Mouse (Mus musculus) cerebellum, adult 9-10 months (tissue): ENCODE results near the gene Zfp366.

Experiments used
- DNase-seq: peaks from one replicate; pipeline ENCODE4 v3.0.0; 2022

Gene Zfp366

GRCm38 (mm10) chr13:99256916-99257315 is 72.3 kb downstream of the Zfp366 start:
- peak; percentile 16 for DNase-seq

GRCm38 (mm10) chr13:99258677-99259076 is 74.1 kb downstream of the Zfp366 start:
- peak; percentile 86 for DNase-seq

GRCm38 (mm10) chr13:99259502-99260174 is 75.0 kb downstream of the Zfp366 start:
- no peak for DNase-seq

GRCm38 (mm10) chr13:99262406-99262805 is 77.8 kb downstream of the Zfp366 start:
- DNase-seq, result no peak

- DNase-seq, result no peak
Measured at GRCm38 (mm10) chr13:99263159-99263783, 78.6 kb downstream of the Zfp366 start.

GRCm38 (mm10) chr13:99264483-99264882 is 79.9 kb downstream of the Zfp366 start:
- DNase-seq, result no peak

GRCm38 (mm10) chr13:99272046-99272445 is 87.4 kb downstream of the Zfp366 start:
- no peak for DNase-seq

DNA sequence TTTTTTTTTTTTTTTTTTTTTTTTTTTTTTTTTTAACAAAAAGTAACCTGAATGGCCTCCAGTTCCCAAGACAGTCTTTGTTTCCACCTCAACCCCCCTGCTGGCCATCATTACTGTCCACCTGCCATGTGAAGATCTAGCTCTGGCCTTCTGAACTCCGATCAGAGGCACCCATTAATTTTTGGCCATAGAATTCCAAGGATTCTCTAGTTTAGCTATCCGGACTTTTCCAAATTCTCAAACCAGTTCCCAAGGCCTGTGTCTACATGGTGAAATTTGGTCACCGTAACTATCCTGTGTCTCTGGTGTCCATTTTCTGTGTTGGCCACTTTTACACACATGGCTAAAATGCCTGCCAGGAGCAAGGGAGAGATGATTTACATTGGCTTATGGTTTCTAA is 92.9 kb downstream of the Zfp366 start:
- DNase-seq, result no peak

GRCm38 (mm10) chr13:99278511-99278910 is 93.9 kb downstream of the Zfp366 start:
- DNase-seq, result no peak

- no peak for DNase-seq
Measured at GRCm38 (mm10) chr13:99279351-99279750, 94.7 kb downstream of the Zfp366 start.

DNA sequence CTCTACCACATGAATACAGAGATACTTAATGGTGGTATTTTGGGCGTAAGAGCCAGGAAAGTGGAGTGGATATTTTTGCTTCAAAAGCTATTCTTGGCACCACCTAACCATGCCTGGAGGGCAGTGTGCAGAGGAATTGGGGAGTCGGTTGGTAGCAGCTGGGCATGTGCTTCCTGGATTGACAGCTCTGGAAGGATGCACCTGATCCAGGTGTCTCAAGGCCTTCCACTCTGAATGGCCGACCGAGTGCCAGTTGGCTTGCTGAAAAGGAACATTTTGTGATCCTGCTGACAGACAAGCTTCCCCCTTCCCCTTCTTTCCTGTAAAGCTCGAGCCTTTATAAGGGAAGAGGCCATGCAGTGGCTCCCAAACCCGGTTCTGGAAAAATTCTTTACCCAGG is 98.3 kb downstream of the Zfp366 start:
- no peak for DNase-seq

GRCm38 (mm10) chr13:99283916-99284315 is 99.3 kb downstream of the Zfp366 start:
- DNase-seq, result no peak

- DNase-seq, result peak; percentile 27
Measured at GRCm38 (mm10) chr13:99284400-99285160, 100.0 kb downstream of the Zfp366 start.

GRCm38 (mm10) chr13:99285241-99285640 is 100.6 kb downstream of the Zfp366 start:
- DNase-seq, result no peak

GRCm38 (mm10) chr13:99287207-99287606 is 102.6 kb downstream of the Zfp366 start:
- DNase-seq, result no peak

DNA sequence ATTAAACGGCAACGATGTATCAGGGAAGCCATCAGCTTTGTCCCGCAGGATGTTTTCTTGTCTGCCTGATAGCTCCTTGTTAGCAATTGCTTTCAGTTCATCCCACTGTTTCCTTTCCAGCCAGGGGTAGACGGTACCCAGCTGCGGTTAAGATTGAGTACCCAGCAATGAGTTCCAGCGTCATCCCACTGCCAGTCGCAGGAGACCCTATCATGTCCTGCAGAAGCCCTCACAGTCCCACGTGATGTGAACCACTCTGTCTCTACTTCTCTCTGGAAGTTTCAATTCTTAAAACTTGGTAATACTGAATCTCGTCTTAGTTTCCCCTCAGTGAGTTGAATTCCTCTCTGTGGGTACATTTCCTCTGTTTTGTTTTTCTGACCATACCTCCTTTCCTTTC is 103.2 kb downstream of the Zfp366 start:
- DNase-seq, result no peak

DNA sequence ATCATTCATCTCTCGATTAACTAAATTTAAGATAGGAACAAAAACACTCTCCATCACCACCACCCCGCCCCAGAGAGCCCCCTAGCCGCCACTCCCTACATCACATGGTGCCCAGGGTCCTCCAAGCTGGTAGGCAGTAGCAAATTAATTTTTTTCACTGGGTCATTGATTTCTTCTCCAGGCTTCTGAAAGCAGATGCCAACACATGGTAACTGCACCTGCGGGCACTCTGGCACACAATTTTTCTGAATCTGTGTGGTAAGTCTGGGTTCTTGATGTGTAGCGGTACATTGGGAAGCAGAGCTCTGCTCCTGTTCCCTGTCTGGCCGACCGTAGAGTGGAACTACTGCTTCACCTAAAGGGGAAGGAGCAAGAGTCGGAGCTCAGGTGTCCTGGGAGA is 106.1 kb downstream of the Zfp366 start:
- no peak for DNase-seq

DNA sequence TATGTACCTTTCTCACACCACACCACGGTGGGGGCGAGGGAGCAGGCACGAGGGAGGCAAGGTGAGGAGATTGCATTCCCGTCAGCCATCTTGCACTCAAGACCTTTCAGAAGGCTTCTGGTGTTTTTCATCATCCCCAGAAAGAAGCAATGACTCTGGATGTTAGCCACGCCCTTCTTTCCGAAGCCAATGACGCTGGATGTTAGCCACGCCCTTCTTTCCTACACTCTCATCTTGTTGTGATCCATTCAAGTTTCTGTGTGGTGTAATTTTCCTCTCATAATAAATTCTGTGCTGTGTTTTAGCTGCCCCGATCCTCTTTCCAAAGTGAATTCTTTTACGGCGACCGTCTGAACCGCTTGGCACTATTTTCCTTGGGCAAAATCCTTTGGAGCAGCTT is 109.6 kb downstream of the Zfp366 start:
- DNase-seq, result no peak

DNA sequence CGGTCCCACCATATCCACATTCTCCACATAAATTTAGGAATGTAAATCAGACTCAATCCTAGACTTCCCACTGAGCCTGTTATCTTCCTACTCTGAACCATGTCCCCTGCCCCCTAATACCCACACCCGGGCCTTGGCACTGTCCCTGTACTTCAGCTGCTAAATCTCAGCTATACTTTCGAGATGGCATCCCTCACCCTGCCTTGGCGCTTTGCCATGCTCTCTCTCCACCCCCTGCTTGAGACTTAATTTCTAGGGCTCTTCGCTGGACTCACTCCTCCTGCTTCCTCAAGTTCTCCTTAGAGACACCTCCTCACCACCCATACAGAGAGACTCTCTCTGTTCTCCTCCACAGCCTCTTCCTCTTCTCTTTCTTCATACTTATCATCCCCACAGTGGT is 115.3 kb downstream of the Zfp366 start:
- DNase-seq, result no peak
